Mouse (Mus musculus) liver, adult 2 months (tissue): ENCODE measurements around the gene Shisa5.

ENCODE experiments used
- CTCF ChIP-seq: fragments of 200-500 bp; IDR thresholded peaks from 2 replicates; pipeline ENCODE4 v1.5.1; 2011; ENCODE audit warnings: low read depth, low read length, control low read depth
- POLR2A ChIP-seq: fragments of 200-500 bp; IDR thresholded peaks from 2 replicates; pipeline ENCODE4 v1.6.1; 2011; ENCODE audit warnings: low read length, control low read depth; ENCODE audit not compliant: insufficient read depth; ENCODE audit errors: extremely low read depth

GRCm38 (mm10) chr9:109060898-109061295 lies 22.5 kb downstream of the Shisa5 start:
- TF ChIP-seq POLR2A, result no peak
- no peak for TF ChIP-seq CTCF
